Mouse (Mus musculus): ENCODE data around the gene Srbd1.

The Srbd1 gene

DNA sequence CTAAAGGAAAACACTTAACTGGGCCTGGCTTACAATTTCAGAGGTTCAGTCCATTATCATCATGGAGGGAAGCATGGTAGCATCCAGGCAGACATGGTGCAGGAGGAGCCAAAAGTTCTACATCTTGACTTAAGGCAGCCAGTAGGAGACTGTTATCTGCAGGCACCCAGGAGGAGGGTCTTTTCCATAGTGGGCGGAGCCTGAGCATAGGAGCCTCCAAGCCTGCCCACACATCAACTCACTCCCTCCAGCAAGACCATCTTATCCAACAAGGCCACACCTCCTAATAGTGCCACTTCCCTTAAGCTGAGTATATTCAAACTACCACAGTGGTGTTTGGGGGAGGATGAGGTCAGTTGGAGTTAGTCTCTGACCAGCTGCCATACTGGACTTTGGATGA lies 4.8 kb upstream of the Srbd1 start:
- ATAC-seq (ENCODE audit: insufficient number of reproducible peaks, low FRiP score, low TSS enrichment), result no peak

DNA sequence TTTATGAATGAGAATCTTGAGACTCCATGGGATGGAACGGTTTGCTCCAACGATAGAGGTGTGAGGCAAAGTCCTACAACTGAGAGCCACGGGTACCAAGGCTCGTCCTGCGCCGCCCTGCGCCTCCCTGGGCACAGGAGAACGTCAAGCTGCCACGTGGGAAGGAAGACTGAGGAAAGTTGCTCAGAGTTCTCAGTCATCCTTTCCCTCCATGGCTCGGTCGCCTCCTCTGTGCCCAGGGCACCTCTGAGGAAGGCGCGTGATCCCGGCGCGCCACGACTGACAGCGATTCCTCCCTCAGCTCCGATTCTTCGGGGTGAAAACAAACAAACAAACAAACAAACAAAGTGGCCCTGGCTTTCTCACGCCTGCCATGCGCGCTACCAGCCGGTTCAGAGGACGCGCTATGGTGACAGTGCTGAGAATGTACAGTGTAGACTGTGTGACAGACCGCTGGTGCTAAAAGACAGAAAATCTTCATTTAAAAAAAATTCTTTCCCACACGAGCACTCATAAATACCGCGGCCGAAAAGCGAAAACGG lies 367 bp downstream of the Srbd1 start:
- ATAC-seq (ENCODE audit: insufficient number of reproducible peaks, low FRiP score, low TSS enrichment), result peak; percentile 51

DNA sequence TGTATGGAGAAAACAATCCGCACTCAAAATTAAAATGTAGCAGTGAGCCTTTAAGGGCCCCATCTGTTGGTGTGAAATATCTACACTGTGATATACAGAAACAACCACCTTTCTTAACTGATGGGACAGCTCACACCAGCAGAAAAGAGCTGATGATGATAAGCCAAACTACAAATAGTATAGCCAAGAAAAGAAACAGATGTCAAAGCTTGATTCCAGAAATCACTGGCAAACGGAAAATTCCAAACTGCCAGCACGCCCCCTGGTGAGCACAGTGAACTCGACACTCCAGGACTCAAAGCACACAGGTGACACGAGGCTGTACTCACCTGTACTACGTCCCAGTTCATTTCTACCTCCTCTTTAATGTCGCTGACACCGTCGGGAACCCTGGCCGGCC lies 9.1 kb downstream of the Srbd1 start:
- ATAC-seq (ENCODE audit: insufficient number of reproducible peaks, low FRiP score, low TSS enrichment), result no peak

DNA sequence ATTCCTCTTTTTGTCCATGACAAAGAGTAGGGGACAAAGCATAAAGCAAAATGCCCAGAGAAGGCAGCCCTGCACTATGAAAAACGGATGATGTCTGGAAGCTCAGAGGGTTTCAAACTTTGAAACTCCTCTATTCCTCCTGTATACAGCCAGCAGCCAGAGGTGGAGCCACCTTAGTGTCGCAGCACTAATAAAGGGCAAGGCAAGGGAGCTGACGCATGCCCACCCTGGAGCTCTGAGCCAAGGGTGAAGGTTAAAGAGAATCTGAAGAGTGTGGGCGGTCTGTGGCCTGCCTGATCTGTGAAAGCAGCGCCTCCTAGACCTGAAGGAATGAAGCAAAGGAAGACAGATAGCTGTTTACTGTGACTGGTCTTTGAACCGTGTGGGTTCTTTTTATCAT lies 10.5 kb downstream of the Srbd1 start:
- ATAC-seq (ENCODE audit: insufficient number of reproducible peaks, low FRiP score, low TSS enrichment), result no peak

DNA sequence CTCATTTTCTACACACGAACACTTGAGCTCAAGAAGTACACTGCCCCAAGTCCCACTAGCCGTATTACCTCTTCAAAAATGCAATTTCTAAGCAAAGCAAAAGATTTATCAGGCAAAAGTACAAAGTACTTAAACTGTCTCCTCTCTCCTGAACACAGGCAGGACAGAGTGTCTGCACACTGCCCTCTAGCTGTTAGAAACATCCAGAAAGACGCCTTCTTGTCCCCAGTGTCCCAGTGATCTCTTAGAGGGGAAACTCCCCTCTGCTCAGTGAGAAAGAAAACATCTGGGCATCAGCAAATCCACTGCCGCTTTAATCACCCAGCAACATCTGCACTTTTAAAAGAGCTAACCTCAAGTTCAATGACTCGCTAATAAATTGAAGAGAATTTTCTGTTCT lies 12.4 kb downstream of the Srbd1 start:
- ATAC-seq (ENCODE audit: insufficient number of reproducible peaks, low FRiP score, low TSS enrichment), result no peak

DNA sequence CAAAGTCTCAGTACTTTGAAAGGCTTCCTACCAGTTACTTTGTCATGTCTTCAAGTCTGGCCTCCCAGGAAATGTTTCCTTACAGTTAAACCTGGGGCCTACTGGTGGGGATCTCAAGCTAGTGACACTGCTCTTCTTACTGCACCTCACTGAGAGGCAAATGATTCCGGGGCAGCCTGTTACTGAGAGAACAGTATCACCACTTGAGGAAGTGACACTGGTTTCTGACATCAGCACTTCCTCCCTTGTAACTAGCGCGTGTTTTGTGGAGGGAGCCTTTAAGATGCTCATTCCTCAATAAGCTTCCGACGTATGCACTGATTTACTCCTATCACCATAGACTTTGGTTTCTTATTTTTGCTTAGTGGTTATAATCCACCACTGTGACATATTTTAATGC lies 16.8 kb downstream of the Srbd1 start:
- ATAC-seq (ENCODE audit: insufficient number of reproducible peaks, low FRiP score, low TSS enrichment), result no peak

DNA sequence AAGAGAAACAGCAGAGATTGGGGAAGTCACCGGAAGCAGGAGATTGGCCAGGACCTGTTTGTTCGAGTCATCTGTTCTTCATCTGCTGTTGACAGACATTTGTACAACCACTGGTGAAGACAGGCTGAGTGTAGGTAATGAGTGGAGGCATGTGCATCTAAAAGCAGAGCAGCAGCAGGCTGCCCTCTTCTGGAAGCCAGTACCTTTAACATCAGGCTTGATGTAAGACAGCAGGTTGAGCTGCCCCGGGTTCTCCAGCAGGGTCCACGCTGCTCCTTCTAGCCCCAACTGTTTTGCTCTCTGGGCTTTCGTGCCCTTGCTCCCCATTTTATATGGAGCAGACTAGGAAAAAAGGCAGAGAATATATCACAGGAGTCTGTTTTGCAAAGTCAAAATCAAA lies 19.1 kb downstream of the Srbd1 start:
- no peak for ATAC-seq (ENCODE audit: insufficient number of reproducible peaks, low FRiP score, low TSS enrichment)

DNA sequence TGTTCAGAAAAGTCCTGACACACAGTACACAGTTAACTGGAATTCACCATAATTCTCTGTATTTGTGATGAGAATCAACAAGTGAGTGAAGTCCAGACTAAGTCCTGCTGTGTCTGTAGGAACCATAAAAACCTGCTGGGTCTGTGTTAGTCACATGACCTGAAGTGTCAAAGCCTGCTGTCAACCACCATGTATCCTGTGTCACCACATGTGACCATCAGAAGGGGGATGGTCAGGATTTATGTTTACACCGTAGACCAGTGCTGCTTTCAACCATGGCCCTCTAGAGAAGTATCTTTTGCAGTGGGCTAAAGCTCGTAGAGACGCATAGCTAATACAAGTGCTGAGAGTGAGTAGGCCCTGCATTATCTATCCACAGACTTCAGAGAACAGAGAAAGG lies 21.8 kb downstream of the Srbd1 start:
- ATAC-seq (ENCODE audit: insufficient number of reproducible peaks, low FRiP score, low TSS enrichment), result no peak

DNA sequence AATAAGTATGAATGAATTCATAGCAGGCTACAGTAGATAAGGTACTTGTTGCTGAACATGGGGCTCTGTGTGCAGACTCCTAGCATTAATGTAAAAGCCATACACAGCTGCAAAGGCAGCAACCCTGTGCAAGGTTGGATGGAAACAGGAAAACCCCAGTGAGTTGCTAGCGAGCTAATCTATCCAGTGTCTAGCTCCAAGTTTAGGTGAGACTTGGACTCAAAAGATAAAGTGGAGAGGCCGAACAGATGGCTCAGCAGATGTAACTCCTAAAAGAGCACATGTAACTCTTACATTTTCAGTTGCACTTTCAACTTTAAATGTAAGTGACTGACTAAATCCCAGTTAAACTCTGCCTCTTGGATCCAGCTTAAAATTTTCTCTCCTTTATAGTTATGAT lies 48.1 kb downstream of the Srbd1 start:
- no peak for ATAC-seq (ENCODE audit: insufficient number of reproducible peaks, low FRiP score, low TSS enrichment)

DNA sequence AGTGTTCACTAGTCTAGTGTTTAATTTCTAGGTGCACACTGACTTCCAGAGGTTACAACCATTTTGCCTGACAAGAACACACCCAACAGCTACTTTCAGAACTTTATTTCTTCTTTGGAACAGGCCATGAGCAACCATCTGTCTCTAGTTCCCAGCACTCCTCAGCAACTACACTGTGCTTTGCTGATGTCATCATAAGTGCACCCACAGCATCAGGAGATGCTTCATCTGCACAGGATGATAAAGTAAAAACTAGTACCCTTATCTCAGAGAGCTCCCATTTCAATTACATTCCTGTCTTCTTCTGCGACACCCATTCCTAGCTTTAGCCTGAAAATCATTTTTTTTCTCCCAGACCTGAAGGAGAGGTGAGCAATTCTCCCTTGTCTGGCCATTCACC lies 51.9 kb downstream of the Srbd1 start:
- no peak for ATAC-seq (ENCODE audit: insufficient number of reproducible peaks, low FRiP score, low TSS enrichment)

DNA sequence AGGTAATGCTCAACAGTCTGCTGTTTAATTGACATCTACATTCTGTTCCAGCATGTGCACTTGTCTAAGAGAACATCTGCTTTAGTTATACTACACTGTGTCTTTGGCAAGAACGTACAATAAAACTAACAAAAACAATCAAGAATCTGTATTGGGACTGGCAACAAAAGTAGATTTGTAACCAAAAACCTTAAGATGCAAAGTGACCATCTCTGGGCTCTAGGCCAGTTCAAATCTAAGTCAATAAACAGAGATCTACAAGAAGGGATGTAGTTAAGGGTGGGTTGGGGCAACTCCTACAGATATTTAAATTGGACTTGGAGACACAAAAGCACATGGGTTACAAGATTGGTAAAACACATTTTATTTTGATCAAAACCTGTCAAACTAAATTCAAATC lies 53.3 kb downstream of the Srbd1 start:
- ATAC-seq (ENCODE audit: insufficient number of reproducible peaks, low FRiP score, low TSS enrichment), result no peak

DNA sequence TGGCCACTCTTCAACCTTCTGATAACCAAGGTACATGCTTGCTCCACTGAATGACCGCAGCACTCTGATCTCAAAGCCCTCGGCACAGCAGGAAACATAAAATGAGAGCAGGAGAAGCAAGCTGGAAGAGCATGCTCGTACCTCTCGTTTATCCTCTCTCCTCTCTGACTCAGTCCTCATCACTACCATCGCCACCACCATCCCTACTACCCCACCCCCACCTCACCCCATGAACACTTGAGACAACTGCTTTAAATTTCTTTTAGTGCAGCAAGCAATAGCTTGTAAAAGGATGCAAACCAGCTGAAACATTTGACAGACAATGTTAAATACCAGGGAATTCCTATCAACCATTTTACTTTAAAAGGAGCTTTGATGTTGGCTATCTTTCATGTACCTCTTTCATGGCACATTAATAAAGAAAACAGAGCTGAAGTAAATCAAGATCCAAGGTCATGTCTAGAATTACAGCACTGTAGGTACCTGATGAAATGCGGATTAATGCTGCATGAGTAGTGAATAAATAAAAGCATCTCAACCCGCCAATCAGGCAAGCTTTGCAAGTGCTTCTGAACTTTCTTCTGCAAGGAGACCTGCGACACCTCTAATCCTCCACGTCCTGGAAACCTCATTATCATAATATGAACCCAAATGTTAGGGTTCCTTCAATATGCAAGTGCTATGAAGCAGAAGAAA lies 54.9 kb downstream of the Srbd1 start:
- no peak for ATAC-seq (ENCODE audit: insufficient number of reproducible peaks, low FRiP score, low TSS enrichment)

DNA sequence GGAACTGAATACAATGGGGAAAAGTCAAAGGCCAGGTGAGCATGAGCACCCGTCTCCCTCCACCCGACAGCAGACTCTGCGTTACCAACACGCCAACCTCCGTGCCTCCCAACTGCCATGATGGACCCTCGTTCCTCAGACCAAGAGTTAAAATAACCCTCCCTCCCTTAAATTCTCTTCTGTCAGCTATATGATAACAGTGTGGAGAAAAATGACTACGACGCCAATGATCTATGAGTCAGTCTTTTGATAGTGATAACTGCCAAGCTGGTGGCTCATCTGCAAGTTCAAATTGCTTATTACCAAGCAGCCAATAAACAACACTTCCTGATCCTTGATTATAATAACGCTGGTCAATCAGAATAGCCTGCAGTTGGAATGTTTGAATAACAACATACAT lies 57.1 kb downstream of the Srbd1 start:
- no peak for ATAC-seq (ENCODE audit: insufficient number of reproducible peaks, low FRiP score, low TSS enrichment)

DNA sequence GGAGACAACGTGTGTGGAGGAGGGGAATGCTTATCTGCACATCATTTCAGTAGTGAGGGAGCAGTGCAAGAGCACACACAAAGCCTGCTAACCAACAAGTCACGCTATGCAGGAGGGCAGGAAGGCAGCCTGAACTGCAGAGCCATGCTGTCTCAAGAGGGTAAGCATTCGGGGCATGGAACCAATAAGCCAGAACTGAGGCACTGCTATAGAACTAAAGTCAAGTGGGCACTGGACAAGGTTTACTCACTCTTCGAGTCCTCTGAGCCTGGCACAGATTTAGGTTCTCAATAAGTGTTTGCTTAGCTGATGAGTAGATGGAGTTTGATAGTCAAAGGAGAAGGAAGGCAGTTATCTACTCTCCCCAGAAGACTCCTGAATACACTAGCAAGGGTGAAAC lies 58.8 kb downstream of the Srbd1 start:
- ATAC-seq (ENCODE audit: insufficient number of reproducible peaks, low FRiP score, low TSS enrichment), result no peak

DNA sequence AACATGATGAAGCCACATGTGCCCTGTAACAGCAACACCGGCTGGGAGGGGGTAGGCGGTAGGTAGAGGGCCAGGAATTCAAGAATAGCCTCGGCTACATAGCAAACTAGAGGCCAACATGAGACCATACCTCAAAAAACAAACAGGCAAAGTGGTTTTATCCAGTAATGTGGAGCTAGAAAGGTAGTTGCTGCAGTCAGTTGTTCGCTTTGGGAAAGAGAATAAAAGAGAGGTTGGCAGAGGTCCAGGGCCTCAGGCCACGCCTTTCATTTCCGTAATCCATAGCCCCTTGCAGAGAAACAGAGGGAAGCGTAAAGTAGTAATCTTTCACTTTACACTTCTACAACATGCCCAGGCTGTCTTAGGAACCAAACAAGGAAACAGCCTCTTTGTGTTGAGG lies 61.8 kb downstream of the Srbd1 start:
- ATAC-seq (ENCODE audit: insufficient number of reproducible peaks, low FRiP score, low TSS enrichment), result no peak

DNA sequence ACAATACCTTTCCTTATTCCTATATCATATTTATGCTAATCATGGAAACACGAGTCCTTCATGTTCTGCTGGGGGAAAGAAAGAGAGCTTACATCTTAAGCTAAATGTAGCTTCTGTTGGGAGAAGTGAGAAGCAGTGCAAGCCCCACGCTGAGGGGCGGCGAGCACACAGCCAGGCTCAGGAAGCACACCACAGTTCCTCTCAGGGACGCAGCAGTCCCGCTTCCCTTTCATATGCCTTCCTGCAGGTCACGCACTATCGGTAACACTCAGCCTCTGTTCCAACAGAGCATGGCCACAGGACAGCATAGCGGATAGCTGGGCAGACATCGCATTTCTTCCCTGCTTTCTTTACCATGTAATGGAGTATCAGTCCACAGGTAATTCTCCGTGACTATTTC lies 66.9 kb downstream of the Srbd1 start:
- no peak for ATAC-seq (ENCODE audit: insufficient number of reproducible peaks, low FRiP score, low TSS enrichment)

DNA sequence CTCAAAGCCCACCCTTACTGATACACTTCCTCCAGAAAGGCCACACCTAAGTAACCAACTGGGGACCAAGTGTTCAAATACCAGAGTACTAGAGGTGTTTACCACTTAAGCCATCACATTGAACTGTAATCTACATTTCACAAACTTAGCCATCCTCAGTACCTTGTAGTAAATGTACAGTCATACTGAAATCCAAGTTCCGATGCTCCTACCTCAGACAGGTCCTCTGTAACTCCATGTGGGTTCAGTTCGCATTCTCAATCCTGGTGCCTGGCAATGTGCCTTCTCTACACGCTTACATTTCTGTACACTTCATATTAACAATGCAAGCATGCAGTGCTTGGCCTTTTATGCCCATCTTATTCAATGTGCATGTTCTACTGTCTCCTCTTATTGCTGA lies 77.5 kb downstream of the Srbd1 start:
- ATAC-seq (ENCODE audit: insufficient number of reproducible peaks, low FRiP score, low TSS enrichment), result no peak

DNA sequence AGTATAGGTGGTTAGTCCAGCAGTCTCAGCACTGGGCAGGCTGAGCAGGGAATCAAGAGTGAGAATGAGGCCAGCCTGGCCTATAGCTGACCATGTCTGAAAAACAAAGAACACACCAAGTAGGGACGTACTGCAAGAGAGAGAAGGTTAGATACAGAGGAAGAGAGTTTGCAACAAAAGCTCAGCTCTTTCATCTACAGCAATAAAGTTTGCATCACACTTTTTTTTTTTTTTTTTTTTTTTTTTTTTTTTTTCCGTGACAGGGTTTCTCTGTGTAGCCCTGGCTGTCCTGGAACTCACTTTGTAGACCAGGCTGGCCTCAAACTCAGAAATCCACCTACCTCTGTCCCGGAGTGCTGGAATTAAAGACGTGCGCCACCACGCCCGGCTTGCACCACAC lies 79.1 kb downstream of the Srbd1 start:
- ATAC-seq (ENCODE audit: insufficient number of reproducible peaks, low FRiP score, low TSS enrichment), result no peak

DNA sequence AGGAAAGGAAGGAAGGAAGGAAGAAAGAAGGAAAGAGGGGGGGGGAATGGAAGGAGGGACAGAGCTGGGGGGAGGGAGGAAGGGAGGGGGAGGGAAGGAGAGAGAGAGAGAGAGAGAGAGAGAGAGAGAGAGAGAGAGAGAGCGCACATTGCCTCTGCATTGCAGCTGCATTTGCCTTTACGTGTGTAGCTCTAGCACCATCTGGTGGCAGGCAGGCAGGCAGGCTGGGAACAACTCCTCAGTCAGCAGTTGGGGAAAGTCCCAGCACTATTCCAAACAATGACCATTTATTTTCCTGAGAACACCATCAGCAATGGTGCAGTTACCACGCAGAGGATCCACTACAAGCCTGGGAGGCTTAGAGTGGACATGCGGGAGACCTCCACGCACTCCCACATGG lies 81.5 kb downstream of the Srbd1 start:
- ATAC-seq (ENCODE audit: insufficient number of reproducible peaks, low FRiP score, low TSS enrichment), result peak; percentile 58

DNA sequence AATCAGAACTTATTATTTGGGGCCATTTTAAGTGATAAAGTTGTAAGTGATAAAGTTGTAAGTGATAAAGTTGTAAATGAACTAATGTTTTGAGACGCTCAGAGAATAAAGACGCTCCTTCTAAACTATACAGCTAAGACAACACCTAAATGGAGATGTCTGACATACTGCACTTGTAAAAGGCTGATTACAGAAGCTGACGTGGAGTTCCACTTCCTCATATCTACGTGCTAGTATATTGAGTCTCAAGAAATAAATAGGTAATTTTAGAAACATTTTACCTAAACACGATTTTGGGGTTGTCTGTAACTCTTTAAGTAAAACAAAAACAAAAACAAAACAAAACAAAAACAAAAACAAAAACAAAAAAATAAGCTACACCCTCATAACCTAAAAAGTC lies 84.1 kb downstream of the Srbd1 start:
- ATAC-seq (ENCODE audit: insufficient number of reproducible peaks, low FRiP score, low TSS enrichment), result no peak

DNA sequence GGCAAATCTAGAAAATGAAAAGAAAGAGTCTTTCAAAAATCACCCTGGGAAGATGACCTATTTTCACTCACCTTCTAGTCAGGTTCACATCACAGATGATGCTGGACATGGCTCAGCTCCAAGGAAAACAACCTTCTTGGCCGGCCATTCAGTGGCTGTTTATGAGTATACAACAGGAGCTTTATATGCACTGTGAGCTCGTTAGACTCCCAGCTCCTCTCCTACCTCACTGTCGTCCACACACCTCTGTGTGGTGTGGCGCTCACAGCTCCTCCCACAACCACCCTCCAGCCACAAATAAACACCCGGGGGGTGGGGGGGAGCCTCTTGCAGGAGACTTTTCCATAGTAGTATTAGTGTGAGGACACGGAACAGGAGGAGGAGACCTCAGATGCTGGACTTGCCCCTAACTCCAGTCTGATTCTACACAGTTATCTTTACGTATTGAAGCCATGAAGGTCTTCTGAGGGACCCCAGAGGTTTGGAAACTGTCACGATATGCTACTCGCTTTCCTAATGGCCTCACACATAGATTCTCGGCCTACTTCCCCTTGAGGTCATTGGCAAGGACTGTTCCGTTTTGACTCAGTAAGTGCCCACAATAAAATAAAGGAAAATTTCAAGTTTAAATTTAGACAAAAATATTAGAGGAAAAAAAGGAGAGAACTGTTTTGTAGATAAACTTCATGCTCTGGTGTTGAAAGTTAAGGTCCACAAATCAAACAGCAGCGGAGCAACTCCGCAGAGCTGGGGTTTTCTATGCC lies 104.6 kb downstream of the Srbd1 start:
- ATAC-seq (ENCODE audit: insufficient number of reproducible peaks, low FRiP score, low TSS enrichment), result no peak

DNA sequence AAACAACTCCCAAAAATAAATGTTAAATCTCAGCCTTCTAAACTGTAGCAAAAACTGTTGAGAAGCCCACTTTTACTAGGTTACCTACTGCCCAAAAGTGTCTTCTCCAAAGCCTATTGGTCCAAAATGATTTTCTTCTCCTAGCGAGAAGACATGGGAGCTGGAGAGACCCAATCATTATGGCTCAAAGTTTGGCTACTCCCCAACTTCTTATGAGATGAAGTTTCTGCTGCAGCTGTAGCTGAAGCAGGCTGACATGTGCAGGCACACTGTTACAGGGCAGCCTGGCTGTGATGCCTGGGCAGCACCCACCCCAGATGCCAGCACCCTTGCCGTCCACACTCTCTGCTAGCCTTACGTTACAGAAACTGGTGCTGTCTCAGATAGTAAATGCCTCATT lies 105.2 kb downstream of the Srbd1 start:
- 0 out of 2 replicates have a peak, but pooled peaks have one; percentile 20 for ATAC-seq (ENCODE audit: insufficient number of reproducible peaks, low FRiP score, low TSS enrichment)

All from cerebellum, adult (tissue).